Mouse (Mus musculus) cortical plate, adult 2 months (tissue): ENCODE measurements around the gene Oxtr. TPM values are rescaled to one million over a fixed set of nuclear protein-coding genes. Genes with fewer than 3 reads are reported as not detected.

Experiments used
- H3K27ac ChIP-seq: fragments of 200-500 bp; 2 replicates; pipeline ENCODE4 v1.5.1; 2012; ENCODE audit warnings: low read length, control low read depth, inconsistent platforms; ENCODE audit not compliant: insufficient read depth
- H3K4me1 ChIP-seq: fragments of 200-500 bp; 2 replicates; pipeline ENCODE4 v1.6.1; 2011; ENCODE audit warnings: low read length; ENCODE audit not compliant: control insufficient read depth, insufficient read depth
- H3K4me3 ChIP-seq: fragments of 200-500 bp; 2 replicates; pipeline ENCODE4 v1.5.1; 2011; ENCODE audit warnings: mild to moderate bottlenecking, low read length, control low read depth; ENCODE audit not compliant: insufficient read depth
- CTCF ChIP-seq: fragments of 200-500 bp; IDR thresholded peaks from 2 replicates; pipeline ENCODE4 v1.5.1; 2011; ENCODE audit warnings: mild to moderate bottlenecking, control low read depth, low read length; ENCODE audit not compliant: insufficient read depth; ENCODE audit errors: extremely low read depth
- POLR2A ChIP-seq: fragments of 200-500 bp; IDR thresholded peaks from 2 replicates; pipeline ENCODE4 v1.6.1; 2011; ENCODE audit warnings: mild to moderate bottlenecking, low read length, control low read depth; ENCODE audit not compliant: insufficient read depth; ENCODE audit errors: extremely low read depth
- polyA plus RNA-seq: library from polyadenylated mRNA; depleted of rRNA; stranded (reverse); fragments of >200 nt; gene quantifications from 2 replicates; pipeline ENCODE4 v1.2.3, GENCODE M21; 2012; rRNA removed

The Oxtr gene
- polyA plus RNA-seq, 1 experiment, result 3.5 TPM

GRCm38 (mm10) chr6:112459341-112459749 is 30.4 kb downstream of the Oxtr start, which contains the start of gene Cav3:
TSS of gene Cav3 (plus strand) at chr6:112459505.
- Histone ChIP-seq H3K27ac (no peak within 1 kb of the TSS), H3K4me3 (no peak within 1 kb of the TSS), H3K4me1 (no peaks in the 10 kb centered on the region)
- no peak for TF ChIP-seq POLR2A
- TF ChIP-seq CTCF, result no peak

- no peak overlapping the region for H3K27ac ChIP-seq
- TF ChIP-seq POLR2A, result no peak
- TF ChIP-seq CTCF, result no peak
- no peaks in the 10 kb centered on the region for H3K4me1 ChIP-seq
- no peak overlapping the region for H3K4me3 ChIP-seq
Measured at GRCm38 (mm10) chr6:112445675-112446074, 44.1 kb downstream of the Oxtr start.

- Histone ChIP-seq H3K4me3 (no peak overlapping the region), H3K4me1 (no peaks in the 10 kb centered on the region)
- TF ChIP-seq CTCF (no peak), POLR2A (no peak)
Measured at GRCm38 (mm10) chr6:112426018-112426732, 63.6 kb downstream of the Oxtr start.

GRCm38 (mm10) chr6:112423746-112424501 is 65.8 kb downstream of the Oxtr start:
- H3K4me1 ChIP-seq, result peaks cover 5% of the 10 kb centered on the region
- TF ChIP-seq CTCF (no peak), POLR2A (no peak)
- H3K4me3 ChIP-seq, result no peak overlapping the region
- no peak overlapping the region for H3K27ac ChIP-seq

More at GRCm38 (mm10) chr6:112426018-112426732, 63.6 kb downstream of the Oxtr start:
- H3K27ac ChIP-seq, result no peak overlapping the region

Other genes with a start within 250 kb of the Oxtr start
- 8.3 and 9.3 TPM in 2 replicates for gene Lmcd1, start 216.2 kb downstream of the Oxtr start, polyA plus RNA-seq
- gene Ssu2, start 101.9 kb downstream of the Oxtr start, polyA plus RNA-seq, result 0.50 and 0.55 TPM in 2 replicates
- 0.13 and 0.25 TPM in 2 replicates for gene Cav3, start 30.4 kb downstream of the Oxtr start, polyA plus RNA-seq
- gene Rad18, start 206.7 kb upstream of the Oxtr start, polyA plus RNA-seq, result 3.9 and 4.6 TPM in 2 replicates